23 mouse cellular contexts compared by ENCODE assay signal in genomic region chr16:36307631-36308030, GRCm38 (mm10). TPM values are rescaled to one million over a fixed set of nuclear protein-coding genes. Genes with fewer than 3 reads are reported as not detected.
"Had no signal": no experiment of that assay in that cellular context is flagged by ENCODE, and none has a peak within 500 bp of the region (broad histone marks: within the 10 kb centered on the region; RNA-seq: fewer than 3 reads in every experiment).

No protein-coding gene starts in this region.

- H3K9ac ChIP-seq: liver, embryonic 14.5 days; lung, embryonic 15.5 days; midbrain, embryonic 13.5 days; midbrain, embryonic 15.5 days; neural tube, embryonic 12.5 days; stomach, embryonic 15.5 days had no signal

- H3K27ac ChIP-seq: liver, embryonic 14.5 days; lung, embryonic 15.5 days; macrophage; midbrain, embryonic 13.5 days; midbrain, embryonic 15.5 days; neural tube, embryonic 12.5 days; stomach, embryonic 15.5 days; stomach, postnatal 0 days had no signal

- H3K4me3 ChIP-seq: lung, embryonic 15.5 days; megakaryocyte, embryonic 14.5 days; midbrain, embryonic 13.5 days; midbrain, embryonic 15.5 days; neural tube, embryonic 12.5 days; stomach, embryonic 15.5 days had no signal

- DNase-seq: lung, adult 2 months; lung, postnatal 14 days; lung, postnatal 36 days; right cerebral cortex, postnatal 14 days; thymus, adult 2 months; thymus, postnatal 36 days had no signal

- H3K4me2 ChIP-seq: lung, embryonic 15.5 days; midbrain, embryonic 11.5 days; midbrain, embryonic 13.5 days; midbrain, embryonic 15.5 days; neural tube, embryonic 12.5 days; stomach, embryonic 15.5 days had no signal

- ATAC-seq: midbrain, embryonic 13.5 days; midbrain, embryonic 15.5 days had no signal

- H3K27me3 ChIP-seq: lung, embryonic 15.5 days; megakaryocyte, embryonic 14.5 days; midbrain, embryonic 13.5 days; midbrain, embryonic 15.5 days; neural tube, embryonic 12.5 days; stomach, embryonic 15.5 days had no signal

- H3K36me3 ChIP-seq: lung, embryonic 15.5 days; midbrain, embryonic 13.5 days; midbrain, embryonic 15.5 days; neural tube, embryonic 12.5 days; stomach, embryonic 15.5 days had no signal

- H3K4me1 ChIP-seq: lung, embryonic 15.5 days; megakaryocyte, embryonic 14.5 days; midbrain, embryonic 13.5 days; midbrain, embryonic 15.5 days; neural tube, embryonic 12.5 days; stomach, embryonic 15.5 days had no signal

- H3K9me3 ChIP-seq: lung, embryonic 15.5 days; megakaryocyte, embryonic 14.5 days; midbrain, embryonic 13.5 days; midbrain, embryonic 15.5 days; neural tube, embryonic 12.5 days; stomach, embryonic 15.5 days had no signal

RNA-seq across cellular contexts. Expression of gene BC117090, which starts 26.5 kb away (rescaled TPM):
- total RNA-seq: megakaryocyte progenitor cell, adult 5-6 weeks; midbrain, postnatal 0 days; monocyte, adult 5-6 weeks; neutrophil, adult 5-6 weeks had no signal
- polyA plus RNA-seq: lung, adult 2 months; lung, embryonic 15.5 days; macrophage; midbrain, embryonic 11.5 days; midbrain, embryonic 13.5 days; midbrain, embryonic 15.5 days; midbrain, postnatal 0 days; neural tube, embryonic 12.5 days; neural tube, embryonic 14.5 days; spleen, adult 2 months; testis, adult 2 months; thymus, adult 2 months had no signal

RNA-seq across cellular contexts. Expression of gene Stfa1, which starts 30.9 kb away (rescaled TPM):
- total RNA-seq: monocyte, adult 5-6 weeks had no signal
- polyA plus RNA-seq: lung, adult 2 months; macrophage; spleen, adult 2 months; testis, adult 2 months; thymus, adult 2 months had no signal

RNA-seq across cellular contexts. Expression of gene BC100530, which starts 59.9 kb away (rescaled TPM):
- total RNA-seq: monocyte, adult 5-6 weeks had no signal
- polyA plus RNA-seq: lung, adult 2 months; macrophage; midbrain, embryonic 13.5 days; neural tube, embryonic 14.5 days; spleen, adult 2 months; testis, adult 2 months; thymus, adult 2 months had no signal
